Mouse (Mus musculus): ENCODE measurements around the gene Npy. TPM values are rescaled to one million over a fixed set of nuclear protein-coding genes. Genes with fewer than 3 reads are reported as not detected.

The Npy gene
- polyA plus RNA-seq (2016; fragmentation: Nextera tagmentation; extraction: Ambion mirVana) = 0.78 and 1.2 TPM in 2 replicates

DNA sequence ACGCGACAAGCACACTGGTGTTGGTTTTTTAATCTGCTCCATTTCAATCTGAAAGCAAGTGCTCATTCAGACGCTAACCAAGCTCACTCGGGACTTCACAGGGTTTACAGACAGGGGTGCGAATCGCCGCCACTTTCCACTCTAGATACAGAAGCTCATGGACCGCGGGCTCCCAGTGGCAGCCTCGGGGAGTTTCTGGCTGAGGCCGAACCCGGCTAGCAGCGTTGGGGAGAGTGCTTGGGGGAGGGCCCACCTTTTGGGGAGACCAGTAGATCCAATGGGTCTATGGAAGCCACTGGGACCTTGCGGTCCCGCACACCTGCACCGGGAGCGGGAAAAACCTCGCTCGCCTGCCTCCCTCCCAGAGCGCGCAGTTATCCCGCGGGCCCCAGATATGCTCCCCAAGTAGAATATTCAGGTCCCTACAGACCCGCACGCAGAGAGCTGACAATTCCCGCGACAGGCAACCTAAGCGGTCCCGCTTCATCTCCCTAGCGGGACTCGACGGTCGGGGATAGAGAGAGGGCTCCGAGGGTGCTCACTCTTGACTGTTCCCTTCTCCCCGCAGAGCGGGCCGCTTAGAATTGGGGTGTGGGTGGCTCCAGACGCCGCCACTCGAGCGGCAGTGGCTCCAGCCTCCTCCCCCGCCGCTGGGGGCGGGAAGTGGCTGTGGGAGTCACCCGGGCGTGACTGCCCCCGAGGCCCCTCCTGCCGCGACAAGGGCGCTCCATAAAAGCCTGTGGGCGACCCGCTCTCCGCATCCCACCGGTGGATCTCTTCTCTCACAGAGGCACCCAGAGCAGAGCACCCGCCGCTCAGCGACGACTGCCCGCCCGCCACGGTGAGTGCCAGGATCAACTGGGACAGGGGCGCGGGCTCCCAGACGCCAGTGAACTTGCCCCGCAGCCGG is at the start of gene Npy:
TSS of gene Npy (plus strand) at position 750 of the 910 bp plus-strand sequence.
- Histone ChIP-seq H3K4me1 (peaks cover 12% of the 10 kb centered on the region), H3K27me3 (replicated peaks; ENCODE audit: low read depth, poor library complexity, severe bottlenecking) (peaks cover 90% of the 10 kb centered on the region), H3K9me3 (no peaks in the 10 kb centered on the region), H3K4me3 (peak within 1 kb of the TSS; percentile 54), H3K36me3 (replicated peaks) (no peaks in the 10 kb centered on the region), H3K27ac (replicated peaks) (no peak within 1 kb of the TSS)
- WGBS = under 1% methylated on average over 66 of the region's 66 CpGs
- peak; percentile 60 for DNase-seq (ENCODE audit: low spot score)

DNA sequence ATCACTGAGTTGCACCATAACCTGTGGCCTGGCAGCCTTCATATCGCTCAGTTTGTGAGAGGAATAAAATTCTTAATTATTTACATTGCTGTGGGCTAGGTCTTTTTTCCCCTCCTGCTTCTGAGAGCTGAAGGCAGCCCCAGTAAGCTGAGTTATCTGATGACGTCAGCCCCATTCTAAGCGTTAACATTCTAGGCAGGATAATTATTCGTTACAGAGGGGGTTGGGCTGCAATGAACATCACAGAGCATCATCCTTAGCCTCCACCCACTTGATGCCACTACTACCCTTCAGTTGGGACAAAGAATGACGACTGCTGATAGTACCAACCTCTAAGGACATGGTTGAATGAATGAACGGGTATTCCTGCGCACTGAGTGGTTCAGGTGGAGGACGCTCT is 47.5 kb upstream of the Npy start:
- Histone ChIP-seq H3K27ac (replicated peaks) (no peak overlapping the region), H3K9me3 (no peaks in the 10 kb centered on the region), H3K36me3 (replicated peaks) (no peaks in the 10 kb centered on the region), H3K27me3 (replicated peaks; ENCODE audit: low read depth, poor library complexity, severe bottlenecking) (no peaks in the 10 kb centered on the region), H3K4me3 (no peak overlapping the region), H3K4me1 (peaks cover 35% of the 10 kb centered on the region)
- no peak for DNase-seq (ENCODE audit: low spot score)
- WGBS = 66% methylated on average over 8 of the region's 8 CpGs

DNA sequence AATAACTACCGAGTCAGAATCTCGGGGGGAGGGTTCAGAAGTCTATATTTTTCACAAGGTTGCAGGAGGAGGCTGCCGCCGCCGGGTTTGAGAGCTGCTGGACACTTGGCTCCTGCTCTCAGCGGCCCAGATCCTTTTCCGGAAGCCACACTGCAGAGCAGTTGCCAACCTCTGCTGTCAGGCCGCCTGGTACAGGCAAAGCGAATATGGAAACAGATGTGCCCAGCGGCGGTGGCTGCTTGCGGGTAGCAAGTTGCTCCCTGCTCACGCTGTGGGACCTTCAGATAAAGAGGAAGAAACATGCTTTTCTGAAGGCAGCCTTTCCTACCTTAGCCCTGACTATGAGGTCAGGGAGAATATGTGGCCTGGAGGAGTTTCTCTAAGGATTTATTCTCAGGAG is 44.4 kb upstream of the Npy start:
- peak; percentile 17 for DNase-seq (ENCODE audit: low spot score)

DNA sequence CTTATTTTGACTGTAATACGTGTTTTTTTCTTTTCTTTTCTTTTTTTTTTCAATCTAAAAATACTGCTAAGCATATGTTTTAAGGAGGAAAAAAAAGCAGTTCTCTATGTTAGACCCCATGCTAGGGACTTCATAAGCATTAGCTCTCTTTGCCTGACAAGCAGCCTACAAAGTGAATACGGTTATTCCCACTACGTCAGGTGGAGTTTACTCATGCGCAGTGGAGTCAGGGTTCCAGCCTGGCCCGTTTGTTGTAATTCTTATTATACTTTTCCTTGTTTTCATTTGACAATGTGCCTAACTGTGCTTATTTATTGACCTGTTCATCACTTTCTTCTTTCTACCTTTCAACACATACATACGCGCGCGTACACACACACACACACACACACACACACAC is 43.8 kb upstream of the Npy start:
- H3K36me3 ChIP-seq (replicated peaks) = no peaks in the 10 kb centered on the region
- H3K9me3 ChIP-seq = no peaks in the 10 kb centered on the region
- no peak overlapping the region for H3K4me3 ChIP-seq
- H3K4me1 ChIP-seq = peaks cover 27% of the 10 kb centered on the region
- WGBS = 90% methylated on average over 9 of the region's 9 CpGs
- H3K27me3 ChIP-seq (replicated peaks; ENCODE audit: low read depth, poor library complexity, severe bottlenecking) = no peaks in the 10 kb centered on the region
- no peak overlapping the region for H3K27ac ChIP-seq (replicated peaks)
- DNase-seq (ENCODE audit: low spot score) = no peak

More for the DNA sequence above, 44.4 kb upstream of the Npy start:
- WGBS = 68% methylated on average over 13 of the region's 13 CpGs
- H3K9me3 ChIP-seq = no peaks in the 10 kb centered on the region
- peaks cover 33% of the 10 kb centered on the region for H3K4me1 ChIP-seq
- no peaks in the 10 kb centered on the region for H3K36me3 ChIP-seq (replicated peaks)
- 0 out of 2 replicates have a peak overlapping the region, but pooled peaks have one; percentile 2 for H3K27ac ChIP-seq (replicated peaks)
- no peaks in the 10 kb centered on the region for H3K27me3 ChIP-seq (replicated peaks; ENCODE audit: low read depth, poor library complexity, severe bottlenecking)
- H3K4me3 ChIP-seq = no peak overlapping the region

DNA sequence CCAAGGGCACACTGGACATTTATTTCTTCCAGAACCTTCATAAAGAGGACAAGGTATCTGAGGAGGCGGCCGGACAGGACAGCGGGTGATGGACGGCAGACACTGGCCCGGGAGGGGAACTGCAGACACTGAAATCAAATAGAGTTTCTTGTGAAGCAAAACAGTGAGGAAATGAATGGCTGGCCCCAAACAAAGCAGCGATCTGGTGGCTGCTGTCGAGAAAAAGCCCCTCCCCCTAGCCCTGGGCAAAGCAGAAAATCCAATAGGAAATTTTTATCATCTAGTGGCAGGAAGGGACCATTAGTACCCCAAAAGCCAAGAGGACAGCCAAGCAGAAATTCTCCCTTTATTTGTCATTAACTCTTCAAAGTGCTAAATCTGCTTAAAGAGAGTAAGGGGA is 42.9 kb upstream of the Npy start:
- no peak overlapping the region for H3K4me3 ChIP-seq
- peak overlapping the region; percentile 65 for H3K27ac ChIP-seq (replicated peaks)
- DNase-seq (ENCODE audit: low spot score) = peak; percentile 23

DNA sequence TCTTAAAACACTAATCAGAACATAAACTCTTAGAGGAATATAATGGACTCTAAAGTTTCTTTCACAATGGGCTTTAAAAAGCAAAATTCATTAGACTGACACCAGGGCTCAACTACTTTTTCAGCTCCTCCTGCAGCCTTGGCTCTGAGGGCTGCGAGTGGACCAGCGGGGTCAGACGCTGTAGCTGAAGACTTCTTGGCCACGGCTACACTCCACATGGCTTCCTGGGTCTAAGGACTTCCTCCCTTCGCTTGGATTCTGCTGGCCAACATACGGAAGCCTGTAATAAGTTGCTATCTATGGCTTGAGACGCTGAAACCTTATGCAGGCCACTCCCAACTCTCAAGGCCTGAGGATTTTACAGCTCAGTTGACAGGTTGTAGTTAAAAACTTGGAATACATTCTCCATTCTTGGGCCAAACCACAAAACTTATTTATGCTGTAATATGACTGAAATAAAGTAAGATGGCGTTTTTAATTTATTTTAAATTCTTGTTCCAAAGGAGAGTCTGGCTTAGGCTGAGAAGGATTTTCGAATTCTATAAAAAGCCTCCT is 41.6 kb upstream of the Npy start:
- no peaks in the 10 kb centered on the region for H3K9me3 ChIP-seq
- no peaks in the 10 kb centered on the region for H3K27me3 ChIP-seq (replicated peaks; ENCODE audit: low read depth, poor library complexity, severe bottlenecking)
- H3K27ac ChIP-seq (replicated peaks) = no peak overlapping the region
- H3K4me1 ChIP-seq = peaks cover 18% of the 10 kb centered on the region
- WGBS = 90% methylated on average over 9 of the region's 9 CpGs
- DNase-seq (ENCODE audit: low spot score) = no peak
- no peaks in the 10 kb centered on the region for H3K36me3 ChIP-seq (replicated peaks)
- no peak overlapping the region for H3K4me3 ChIP-seq

More for the DNA sequence above, 42.9 kb upstream of the Npy start:
- H3K36me3 ChIP-seq (replicated peaks) = no peaks in the 10 kb centered on the region
- no peaks in the 10 kb centered on the region for H3K27me3 ChIP-seq (replicated peaks; ENCODE audit: low read depth, poor library complexity, severe bottlenecking)
- WGBS = 26% methylated on average over 7 of the region's 7 CpGs
- H3K4me1 ChIP-seq = peaks cover 22% of the 10 kb centered on the region
- H3K9me3 ChIP-seq = no peaks in the 10 kb centered on the region

DNA sequence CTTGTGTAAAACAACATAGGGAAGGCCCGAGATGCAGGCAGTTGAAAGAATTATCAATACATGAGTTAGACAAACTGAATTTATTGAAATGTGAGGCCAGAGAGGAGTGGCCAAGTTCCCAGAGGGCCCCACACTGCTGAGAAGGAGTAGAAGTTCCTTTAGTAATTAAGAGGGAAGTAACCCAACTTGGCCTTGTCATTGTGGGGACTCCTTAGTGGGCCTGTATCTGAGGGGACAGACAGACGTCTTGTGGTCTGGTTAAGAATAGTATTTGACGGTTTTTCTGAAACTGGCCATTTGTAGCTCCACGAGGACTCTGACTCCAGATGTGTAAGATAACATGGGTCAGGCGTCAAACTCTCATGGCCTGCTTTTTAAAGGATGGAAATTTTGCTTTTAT is 40.7 kb upstream of the Npy start:
- 84% methylated on average over 5 of the region's 5 CpGs for WGBS

DNA sequence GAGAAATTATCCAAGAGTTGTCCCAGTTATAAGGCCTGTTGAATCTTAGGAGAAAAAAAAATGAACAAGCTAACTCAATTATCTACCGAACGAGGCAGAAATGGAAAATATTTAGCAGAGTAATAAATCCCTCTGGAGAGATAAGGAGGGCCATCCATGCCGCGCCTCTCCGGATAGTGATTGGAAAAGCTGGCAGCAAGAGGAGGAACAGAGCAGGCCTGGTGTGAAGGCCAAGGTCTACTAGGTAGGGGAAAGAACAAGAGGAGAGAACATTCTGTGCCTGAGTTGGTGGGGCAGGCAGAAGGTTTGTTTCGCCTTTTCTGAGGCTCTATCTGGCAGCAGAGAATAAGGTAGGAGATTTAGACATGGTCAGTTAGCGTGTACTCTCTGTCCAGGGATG is 39.8 kb upstream of the Npy start:
- H3K27me3 ChIP-seq (replicated peaks; ENCODE audit: low read depth, poor library complexity, severe bottlenecking) = no peaks in the 10 kb centered on the region
- H3K4me3 ChIP-seq = no peak overlapping the region
- H3K9me3 ChIP-seq = no peaks in the 10 kb centered on the region
- peaks cover 18% of the 10 kb centered on the region for H3K4me1 ChIP-seq
- WGBS = 90% methylated on average over 7 of the region's 7 CpGs
- H3K36me3 ChIP-seq (replicated peaks) = no peaks in the 10 kb centered on the region
- H3K27ac ChIP-seq (replicated peaks) = no peak overlapping the region
- DNase-seq (ENCODE audit: low spot score) = no peak

More for the DNA sequence above, 40.7 kb upstream of the Npy start:
- no peaks in the 10 kb centered on the region for H3K9me3 ChIP-seq
- H3K4me1 ChIP-seq = peaks cover 18% of the 10 kb centered on the region
- H3K27me3 ChIP-seq (replicated peaks; ENCODE audit: low read depth, poor library complexity, severe bottlenecking) = no peaks in the 10 kb centered on the region
- no peak overlapping the region for H3K27ac ChIP-seq (replicated peaks)
- H3K4me3 ChIP-seq = no peak overlapping the region
- H3K36me3 ChIP-seq (replicated peaks) = no peaks in the 10 kb centered on the region
- DNase-seq (ENCODE audit: low spot score) = no peak

- no peak for DNase-seq (ENCODE audit: low spot score)
- H3K9me3 ChIP-seq = no peaks in the 10 kb centered on the region
- no peaks in the 10 kb centered on the region for H3K36me3 ChIP-seq (replicated peaks)
- WGBS = 78% methylated on average over 12 of the region's 12 CpGs
- H3K27ac ChIP-seq (replicated peaks) = no peak overlapping the region
- no peak overlapping the region for H3K4me3 ChIP-seq
- H3K27me3 ChIP-seq (replicated peaks; ENCODE audit: low read depth, poor library complexity, severe bottlenecking) = no peaks in the 10 kb centered on the region
- H3K4me1 ChIP-seq = no peaks in the 10 kb centered on the region
Observed at GRCm38 (mm10) chr6:49792524-49792923, 30.0 kb upstream of the Npy start.

DNA sequence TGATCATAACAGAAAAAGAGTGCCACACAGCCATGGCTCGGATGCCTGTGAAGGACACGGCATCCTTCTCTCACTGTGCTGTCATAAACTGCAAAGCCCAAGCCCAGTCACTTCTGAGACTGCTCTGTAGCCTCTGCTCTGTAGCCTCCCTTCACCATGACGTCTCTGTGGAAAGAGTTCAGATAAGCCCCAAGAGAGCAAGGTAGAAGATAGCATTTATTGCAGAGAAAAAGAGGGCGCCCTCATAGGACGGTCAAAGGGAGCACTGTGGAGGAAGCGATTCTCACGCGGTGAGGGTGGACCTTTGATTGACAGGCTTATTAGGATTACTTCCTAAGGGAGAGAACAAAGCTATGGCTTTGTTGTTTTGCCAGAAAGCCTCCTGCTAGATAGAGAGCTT is 18.4 kb upstream of the Npy start:
- Histone ChIP-seq H3K9me3 (no peaks in the 10 kb centered on the region), H3K4me1 (peaks cover 6% of the 10 kb centered on the region), H3K4me3 (no peak overlapping the region), H3K27me3 (replicated peaks; ENCODE audit: low read depth, poor library complexity, severe bottlenecking) (peaks cover 18% of the 10 kb centered on the region), H3K27ac (replicated peaks) (no peak overlapping the region), H3K36me3 (replicated peaks) (no peaks in the 10 kb centered on the region)
- no peak for DNase-seq (ENCODE audit: low spot score)
- 55% methylated on average over 8 of the region's 8 CpGs for WGBS

DNA sequence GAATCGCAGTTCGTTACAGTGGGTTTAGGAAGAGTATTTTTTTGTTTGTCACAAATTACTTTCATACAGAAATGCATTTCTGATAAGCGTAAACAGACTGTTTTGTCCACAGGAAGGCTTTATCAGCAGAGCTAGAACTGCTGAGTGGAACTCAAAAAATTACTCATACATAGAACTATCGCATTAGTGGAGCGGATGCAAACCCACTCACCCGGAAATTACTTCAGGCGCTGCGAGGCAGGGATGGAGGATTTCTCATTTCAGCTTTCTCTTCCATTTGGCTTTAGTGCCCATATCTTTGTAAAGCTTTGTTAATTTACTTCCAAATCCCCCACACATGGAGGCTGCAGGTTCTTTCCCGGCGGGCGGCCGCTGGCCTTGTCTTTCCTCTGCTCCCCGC is 14.4 kb upstream of the Npy start:
- peak overlapping the region; percentile 47 for H3K4me3 ChIP-seq
- no peaks in the 10 kb centered on the region for H3K36me3 ChIP-seq (replicated peaks)
- peak; percentile 35 for DNase-seq (ENCODE audit: low spot score)
- peaks cover 23% of the 10 kb centered on the region for H3K27me3 ChIP-seq (replicated peaks; ENCODE audit: low read depth, poor library complexity, severe bottlenecking)
- H3K9me3 ChIP-seq = no peaks in the 10 kb centered on the region
- H3K27ac ChIP-seq (replicated peaks) = no peak overlapping the region
- 14% methylated on average over 13 of the region's 13 CpGs for WGBS
- peaks cover 6% of the 10 kb centered on the region for H3K4me1 ChIP-seq

DNA sequence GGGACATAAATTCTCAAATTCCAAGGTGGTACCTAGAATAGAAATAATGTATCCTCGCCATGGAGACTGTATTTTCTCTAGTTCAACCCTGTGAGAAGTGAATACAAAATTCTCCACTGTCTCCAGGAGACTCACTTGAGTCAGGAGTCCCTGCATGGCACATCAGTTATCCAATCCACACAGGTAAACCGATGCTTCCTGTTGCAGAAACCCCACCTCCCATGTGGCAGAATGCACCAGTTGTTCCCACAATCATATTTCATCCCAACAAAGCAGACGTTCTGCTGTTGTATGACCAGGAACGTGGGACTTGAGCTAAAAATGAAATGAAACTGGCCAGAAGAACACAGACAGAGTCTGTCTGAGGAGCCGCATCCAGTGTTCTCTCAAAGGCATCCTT is 5.3 kb upstream of the Npy start:
- no peak for DNase-seq (ENCODE audit: low spot score)
- H3K9me3 ChIP-seq = no peaks in the 10 kb centered on the region
- no peak overlapping the region for H3K27ac ChIP-seq (replicated peaks)
- peaks cover 4% of the 10 kb centered on the region for H3K4me1 ChIP-seq
- H3K4me3 ChIP-seq = no peak overlapping the region
- H3K36me3 ChIP-seq (replicated peaks) = no peaks in the 10 kb centered on the region
- WGBS = 80% methylated on average over 5 of the region's 5 CpGs
- peaks cover 56% of the 10 kb centered on the region for H3K27me3 ChIP-seq (replicated peaks; ENCODE audit: low read depth, poor library complexity, severe bottlenecking)

DNA sequence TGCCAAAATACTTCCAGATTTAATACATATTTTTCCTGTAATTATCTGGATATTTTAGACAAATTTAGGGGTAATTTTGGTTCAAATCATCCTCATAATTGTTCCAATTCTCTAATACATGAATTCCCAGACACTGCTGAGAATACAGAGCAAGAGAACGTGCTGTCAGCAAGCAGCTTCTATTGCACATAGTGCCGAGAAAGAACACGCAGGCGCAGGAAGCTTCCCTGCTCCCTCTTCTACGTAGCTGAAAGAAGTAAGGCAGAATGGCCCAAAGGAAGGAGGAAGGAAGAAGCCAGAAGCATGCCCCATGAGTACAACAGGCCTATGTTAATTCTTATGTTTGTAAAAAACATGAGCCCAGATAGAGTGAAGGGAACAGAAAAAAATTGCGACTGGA is 4.9 kb upstream of the Npy start:
- Histone ChIP-seq H3K9me3 (no peaks in the 10 kb centered on the region), H3K27me3 (replicated peaks; ENCODE audit: low read depth, poor library complexity, severe bottlenecking) (peaks cover 60% of the 10 kb centered on the region)

More for the DNA sequence above, 4.9 kb upstream of the Npy start:
- Histone ChIP-seq H3K4me3 (no peak overlapping the region), H3K4me1 (peaks cover 8% of the 10 kb centered on the region), H3K27ac (replicated peaks) (no peak overlapping the region), H3K36me3 (replicated peaks) (no peaks in the 10 kb centered on the region)
- 65% methylated on average over 6 of the region's 6 CpGs for WGBS
- DNase-seq (ENCODE audit: low spot score) = no peak

Data from embryonic facial prominence, embryonic 10.5 days (tissue).